Mouse (Mus musculus) bone marrow macrophage, adult 2 months (primary cell): ENCODE measurements around the gene Smtnl1.

Experiments used
- CTCF ChIP-seq: IDR thresholded peaks from 2 replicates; pipeline ENCODE4 v1.5.1; 2012; ENCODE audit warnings: low read depth, mild to moderate bottlenecking, low read length, moderate library complexity
- POLR2A ChIP-seq: IDR thresholded peaks from 2 replicates; pipeline ENCODE4 v1.6.1; 2012; ENCODE audit warnings: mild to moderate bottlenecking, low read depth, low read length, borderline replicate concordance

DNA sequence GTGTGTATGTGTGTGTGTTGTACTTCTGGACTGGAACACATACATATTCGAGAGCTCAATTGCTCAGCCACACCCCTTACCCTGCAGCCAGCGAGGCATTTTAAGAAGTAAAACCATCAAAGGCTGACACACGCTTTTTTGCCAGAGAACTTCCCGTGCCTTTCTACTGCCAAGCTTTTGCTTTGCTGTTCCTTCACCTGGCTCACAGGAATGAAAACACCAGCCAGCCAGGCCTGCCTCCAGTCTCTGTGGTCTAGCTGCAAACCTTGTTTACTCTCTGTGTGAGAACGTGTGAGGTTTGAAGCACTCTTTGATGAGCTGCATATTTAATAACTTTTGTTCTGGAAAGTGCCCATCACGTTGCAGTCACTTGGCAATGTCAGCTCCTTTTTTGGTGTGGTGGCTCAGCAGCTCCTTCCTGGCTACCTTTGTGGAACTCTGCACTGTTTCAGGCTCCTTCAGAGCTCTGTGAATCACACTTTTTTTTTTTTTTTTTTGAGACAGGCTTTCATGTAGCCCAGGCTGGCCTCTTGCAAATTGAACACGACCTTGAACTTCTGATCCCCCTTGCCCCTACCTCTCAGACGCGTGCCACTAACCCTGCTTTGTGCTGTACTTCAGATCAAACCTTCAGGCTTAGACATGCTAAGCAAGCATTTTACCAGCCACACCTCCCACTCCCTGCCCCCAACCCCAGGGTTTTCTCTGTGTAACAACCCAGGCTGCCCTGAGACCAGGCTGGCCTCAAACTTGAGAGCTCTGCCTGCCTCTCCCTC lies 15.6 kb upstream of the Smtnl1 start:
- TF ChIP-seq POLR2A = no peak
- TF ChIP-seq CTCF = no peak
